Mouse (Mus musculus): Measurements from ENCODE around the gene Ccr6.

GRCm38 (mm10) chr17:8210170-8210569 is 25.7 kb upstream of the Ccr6 start:
- no peak for TF ChIP-seq CTCF (IDR thresholded peaks at IDR 0.05)
- no peak for TF ChIP-seq EP300 (IDR thresholded peaks at IDR 0.05)

All from lung, postnatal 0 days (tissue).